Mouse (Mus musculus): ENCODE measurements around the gene Lrig1. TPM values are rescaled to one million over a fixed set of nuclear protein-coding genes. Genes with fewer than 3 reads are reported as not detected.

Lrig1 gene
- total and polyA plus RNA-seq, 3 experiments = 0.58 to 0.75 TPM; not detected in 1

- TF ChIP-seq SMC3 (IDR thresholded peaks at IDR 0.05; ENCODE audit: low read depth, low read length) (no peak), MAX (IDR thresholded peaks at IDR 0.05; ENCODE audit: low read length) (no peak), ZMIZ1 (IDR thresholded peaks at IDR 0.05; ENCODE audit: low read depth, low read length) (no peak), GABPA (IDR thresholded peaks at IDR 0.05; ENCODE audit: low read depth, low read length) (no peak)
- Histone ChIP-seq H3K27ac (ENCODE audit: control insufficient read depth, low read depth, low read length) (no peak overlapping the region), H3K9ac (ENCODE audit: control insufficient read depth, low read depth, low read length, poor library complexity, severe bottlenecking) (no peak overlapping the region), H3K36me3 (ENCODE audit: control insufficient read depth in 1 of 2, insufficient read depth in 2 of 2, low read length in 2 of 2) (no peaks in the 10 kb centered on the region), H3K4me1 (ENCODE audit: control insufficient read depth in 1 of 2, insufficient read depth in 2 of 2, low read length in 2 of 2) (no peaks in the 10 kb centered on the region), H3K27me3 (ENCODE audit: control insufficient read depth in 1 of 2, insufficient read depth in 2 of 2, low read length in 2 of 2) (no peaks in the 10 kb centered on the region; a peak in 1 of 4 replicates), H3K9me3 (replicated peaks; ENCODE audit: insufficient read depth, low read length) (no peaks in the 10 kb centered on the region), H3K79me2 (ENCODE audit: control insufficient read depth, insufficient read depth, low read length, poor library complexity) (no peaks in the 10 kb centered on the region), H3K4me3 (ENCODE audit: control insufficient read depth in 1 of 2, insufficient read depth in 1 of 2, low read depth in 2 of 2, low read length in 2 of 2) (no peak overlapping the region)
- no peak for DNase-seq (ENCODE audit: low read depth, low spot score)
These were observed 31.6 kb downstream of the Lrig1 start for GRCm38 (mm10) chr6:94668204-94668863.

- no peaks in the 10 kb centered on the region for H3K9me3 ChIP-seq (replicated peaks; ENCODE audit: insufficient read depth, low read length)
- H3K27me3 ChIP-seq (ENCODE audit: control insufficient read depth in 1 of 2, insufficient read depth in 2 of 2, low read length in 2 of 2) = no peaks in the 10 kb centered on the region; a peak in 1 of 4 replicates
- no peak overlapping the region for H3K27ac ChIP-seq (ENCODE audit: control insufficient read depth, low read depth, low read length)
- no peaks in the 10 kb centered on the region for H3K36me3 ChIP-seq (ENCODE audit: control insufficient read depth in 1 of 2, insufficient read depth in 2 of 2, low read length in 2 of 2)
- no peak overlapping the region for H3K4me3 ChIP-seq (ENCODE audit: control insufficient read depth in 1 of 2, insufficient read depth in 1 of 2, low read depth in 2 of 2, low read length in 2 of 2)
- no peak for DNase-seq (ENCODE audit: low read depth, low spot score)
- TF ChIP-seq USF2 (IDR thresholded peaks at IDR 0.05; ENCODE audit: borderline replicate concordance in 1 of 2, insufficient read depth in 1 of 2, low read depth in 1 of 2, low read length in 2 of 2) = no peak
- no peak for TF ChIP-seq SMC3 (IDR thresholded peaks at IDR 0.05; ENCODE audit: low read depth, low read length)
- TF ChIP-seq ZMIZ1 (IDR thresholded peaks at IDR 0.05; ENCODE audit: low read depth, low read length) = no peak
- no peak for TF ChIP-seq BHLHE40 (IDR thresholded peaks at IDR 0.05; ENCODE audit: borderline replicate concordance, low read depth, low read length)
- no peak for TF ChIP-seq GATA1 (IDR thresholded peaks at IDR 0.05; ENCODE audit: low read depth, low read length)
- TF ChIP-seq CHD1 (IDR thresholded peaks at IDR 0.05; ENCODE audit: low read depth, low read length) = no peak
- no peak for TF ChIP-seq NELFE (IDR thresholded peaks at IDR 0.05; ENCODE audit: low read depth, low read length)
- TF ChIP-seq TCF12 (IDR thresholded peaks at IDR 0.05; ENCODE audit: low read depth, low read length) = no peak
- no peak for TF ChIP-seq HCFC1 (IDR thresholded peaks at IDR 0.05; ENCODE audit: low read depth, low read length)
- TF ChIP-seq CTCF (IDR thresholded peaks at IDR 0.05 in 2 of 3, conservative IDR thresholded peaks at IDR 0.05 in 1 of 3; ENCODE audit: control insufficient read depth in 1 of 3, insufficient read depth in 1 of 3, low read depth in 2 of 3, low read length in 3 of 3, poor library complexity in 1 of 3, severe bottlenecking in 1 of 3) = no peak
- no peak for TF ChIP-seq POLR2A (IDR thresholded peaks at IDR 0.05; ENCODE audit: control insufficient read depth in 1 of 2, insufficient read depth in 1 of 2, low read depth in 1 of 2, low read length in 2 of 2, poor library complexity in 1 of 2)
- no peak for TF ChIP-seq UBTF (IDR thresholded peaks at IDR 0.05; ENCODE audit: borderline replicate concordance, insufficient read depth, low read depth, low read length)
- TF ChIP-seq ZNF384 (IDR thresholded peaks at IDR 0.05; ENCODE audit: low read depth, low read length) = no peak
- no peak for TF ChIP-seq TBP (IDR thresholded peaks at IDR 0.05; ENCODE audit: low read depth, low read length)
- TF ChIP-seq ELF1 (IDR thresholded peaks at IDR 0.05; ENCODE audit: low read depth, low read length) = no peak
- TF ChIP-seq MAFK (IDR thresholded peaks at IDR 0.05; ENCODE audit: borderline replicate concordance, low read depth, low read length) = no peak
- no peak for TF ChIP-seq JUND (IDR thresholded peaks at IDR 0.05; ENCODE audit: low read depth, low read length)
- no peak for TF ChIP-seq ETS1 (IDR thresholded peaks at IDR 0.05; ENCODE audit: low read depth, low read length)
- TF ChIP-seq MXI1 (IDR thresholded peaks at IDR 0.05; ENCODE audit: low read depth, low read length) = no peak
- no peak overlapping the region for H3K9ac ChIP-seq (ENCODE audit: control insufficient read depth, low read depth, low read length, poor library complexity, severe bottlenecking)
- H3K79me2 ChIP-seq (ENCODE audit: control insufficient read depth, insufficient read depth, low read length, poor library complexity) = no peaks in the 10 kb centered on the region
- H3K4me1 ChIP-seq (ENCODE audit: control insufficient read depth in 1 of 2, insufficient read depth in 2 of 2, low read length in 2 of 2) = no peaks in the 10 kb centered on the region
These were observed 32.8 kb downstream of the Lrig1 start for GRCm38 (mm10) chr6:94667131-94667530.
